Mouse (Mus musculus) CH12.LX (cell line): Measurements from ENCODE around the gene Fpr3. TPM values are rescaled to one million over a fixed set of nuclear protein-coding genes. Genes with fewer than 3 reads are reported as not detected.

Experiments
- DNase-seq: peaks from one replicate; pipeline ENCODE4 v3.0.0-alpha.2; 2013; ENCODE audit errors: extremely low read depth
- H3K27ac ChIP-seq: 2 replicates; pipeline ENCODE4 v1.5.1; 2012; ENCODE audit warnings: low read depth, mild to moderate bottlenecking, control low read depth, moderate library complexity; ENCODE audit not compliant: insufficient read depth
- H3K27me3 ChIP-seq: replicated peaks from 2 replicates; pipeline ENCODE3; 2012; ENCODE audit warnings: inconsistent platforms
- H3K36me3 ChIP-seq, 2 experiments: replicated peaks in 1 of 2; 2 replicates each; pipeline versions ENCODE3 to v1.6.1; 2012; ENCODE audit warnings: inconsistent platforms in 1 of 2, low read length in 1 of 2, mild to moderate bottlenecking in 1 of 2, mixed read lengths in 1 of 2, moderate library complexity in 1 of 2; ENCODE audit not compliant: control insufficient read depth in 1 of 2, insufficient read depth in 1 of 2
- H3K4me1 ChIP-seq, 2 experiments: 2 replicates each; pipeline ENCODE4 v1.6.1; 2012; ENCODE audit warnings: inconsistent platforms in 1 of 2, moderate library complexity in 1 of 2; ENCODE audit not compliant: insufficient read depth in 2 of 2, control insufficient read depth in 1 of 2
- H3K4me2 ChIP-seq: 2 replicates; pipeline ENCODE4 v1.6.1; 2012; ENCODE audit warnings: low read depth, mild to moderate bottlenecking, control low read depth; ENCODE audit not compliant: poor library complexity, insufficient read depth, severe bottlenecking
- H3K4me3 ChIP-seq, 3 experiments: fragments of 150-350 bp in 1 of 3; sonication (generic) in 1 of 3; replicated peaks in 1 of 3; 2 replicates each; pipeline versions ENCODE3 to v1.5.1; 2011 to 2012; ENCODE audit warnings: low read depth in 2 of 3, low read length in 2 of 3, mild to moderate bottlenecking in 2 of 3, moderate library complexity in 2 of 3, control low read depth in 1 of 3, improper control_type of control experiment in 1 of 3, inconsistent platforms in 1 of 3, mixed read lengths in 1 of 3; ENCODE audit not compliant: poor library complexity in 1 of 3
- H3K79me2 ChIP-seq: replicated peaks from 2 replicates; pipeline ENCODE4 v1.6.1; 2012; ENCODE audit warnings: mild to moderate bottlenecking, moderate library complexity; ENCODE audit not compliant: control insufficient read depth, poor library complexity, insufficient read depth, severe bottlenecking; ENCODE audit errors: extremely low read depth
- H3K9ac ChIP-seq: 2 replicates; pipeline ENCODE4 v1.6.1; 2012; ENCODE audit warnings: low read depth, mild to moderate bottlenecking, control low read depth, moderate library complexity; ENCODE audit not compliant: insufficient read depth
- H3K9me3 ChIP-seq: replicated peaks from 2 replicates; pipeline ENCODE3; 2012; ENCODE audit warnings: low read length, inconsistent platforms, mixed read lengths
- BHLHE40 ChIP-seq: IDR thresholded peaks from 2 replicates; pipeline ENCODE4 v1.6.1; 2011; ENCODE audit warnings: mild to moderate bottlenecking, low read depth, low read length, improper control_type of control experiment
- CHD1 ChIP-seq: IDR thresholded peaks from 2 replicates; pipeline ENCODE4 v1.6.1; 2012; ENCODE audit warnings: low read depth, low read length, improper control_type of control experiment, inconsistent platforms
- CHD2 ChIP-seq: IDR thresholded peaks from 2 replicates; pipeline ENCODE4 v1.6.1; 2011; ENCODE audit warnings: low read length, improper control_type of control experiment
- ELF1 ChIP-seq: IDR thresholded peaks from 2 replicates; pipeline ENCODE4 v1.6.1; 2014; ENCODE audit warnings: low read depth, mild to moderate bottlenecking, inconsistent platforms, low read length, improper control_type of control experiment
- EP300 ChIP-seq: IDR thresholded peaks from 2 replicates; pipeline ENCODE4 v1.6.1; 2011; ENCODE audit warnings: low read length, improper control_type of control experiment
- ETS1 ChIP-seq: conservative IDR thresholded peaks from 2 replicates; pipeline ENCODE4 v1.6.1; 2012; ENCODE audit warnings: low read depth, mild to moderate bottlenecking, inconsistent platforms, low read length, improper control_type of control experiment, moderate library complexity
- GABPA ChIP-seq: IDR thresholded peaks from 2 replicates; pipeline ENCODE4 v1.6.1; 2012; ENCODE audit warnings: low read depth, low read length, improper control_type of control experiment, inconsistent platforms; ENCODE audit not compliant: insufficient replicate concordance
- HCFC1 ChIP-seq: IDR thresholded peaks from 2 replicates; pipeline ENCODE4 v1.6.1; 2012; ENCODE audit warnings: low read depth, mild to moderate bottlenecking, inconsistent platforms, low read length, improper control_type of control experiment
- IRF4 ChIP-seq: IDR thresholded peaks from 2 replicates; pipeline ENCODE4 v1.6.1; 2014; ENCODE audit warnings: low read depth, mild to moderate bottlenecking, inconsistent platforms, low read length, improper control_type of control experiment
- JUN ChIP-seq: IDR thresholded peaks from 2 replicates; pipeline ENCODE4 v1.6.1; 2011; ENCODE audit warnings: low read depth, mild to moderate bottlenecking, low read length, improper control_type of control experiment, moderate library complexity; ENCODE audit not compliant: insufficient read depth
- JUND ChIP-seq: conservative IDR thresholded peaks from 2 replicates; pipeline ENCODE4 v1.6.1; 2011; ENCODE audit warnings: low read depth, low read length, improper control_type of control experiment
- KAT2A ChIP-seq: IDR thresholded peaks from 2 replicates; pipeline ENCODE4 v1.6.1; 2012; ENCODE audit warnings: low read length, improper control_type of control experiment, inconsistent platforms; ENCODE audit not compliant: insufficient replicate concordance
- MEF2A ChIP-seq: IDR thresholded peaks from 2 replicates; pipeline ENCODE4 v1.6.1; 2014; ENCODE audit warnings: low read depth, mild to moderate bottlenecking, inconsistent platforms, low read length, improper control_type of control experiment, borderline replicate concordance
- MXI1 ChIP-seq: IDR thresholded peaks from 2 replicates; pipeline ENCODE4 v1.6.1; 2011; ENCODE audit warnings: mild to moderate bottlenecking, low read depth, low read length, improper control_type of control experiment
- MYC ChIP-seq: IDR thresholded peaks from 2 replicates; pipeline ENCODE4 v1.6.1; 2011; ENCODE audit warnings: low read depth, mild to moderate bottlenecking, improper control_type of control experiment, low read length
- PAX5 ChIP-seq: IDR thresholded peaks from 2 replicates; pipeline ENCODE4 v1.6.1; 2012; ENCODE audit warnings: low read length, inconsistent platforms, mixed read lengths
- POLR2A ChIP-seq: IDR thresholded peaks from 2 replicates; pipeline ENCODE4 v1.6.1; 2011; ENCODE audit warnings: low read depth, mild to moderate bottlenecking, improper control_type of control experiment, low read length
- POLR2AphosphoS2 ChIP-seq: IDR thresholded peaks from 2 replicates; pipeline ENCODE4 v1.6.1; 2011; ENCODE audit warnings: low read depth, low read length, improper control_type of control experiment
- RCOR1 ChIP-seq: conservative IDR thresholded peaks from 2 replicates; pipeline ENCODE4 v1.6.1; 2012; ENCODE audit warnings: low read depth, mild to moderate bottlenecking, inconsistent platforms, low read length, improper control_type of control experiment
- SMC3 ChIP-seq: IDR thresholded peaks from 2 replicates; pipeline ENCODE4 v1.6.1; 2011; ENCODE audit warnings: low read depth, low read length, improper control_type of control experiment
- TBP ChIP-seq: conservative IDR thresholded peaks from 2 replicates; pipeline ENCODE4 v1.6.1; 2011; ENCODE audit warnings: low read depth, low read length, improper control_type of control experiment
- USF1 ChIP-seq: IDR thresholded peaks from 2 replicates; pipeline ENCODE4 v1.6.1; 2014; ENCODE audit warnings: low read depth, mild to moderate bottlenecking, inconsistent platforms, low read length, improper control_type of control experiment
- USF2 ChIP-seq: conservative IDR thresholded peaks from 2 replicates; pipeline ENCODE4 v1.6.1; 2011; ENCODE audit warnings: low read depth, low read length, improper control_type of control experiment
- ZC3H11A ChIP-seq: IDR thresholded peaks from 2 replicates; pipeline ENCODE4 v1.6.1; 2012; ENCODE audit warnings: low read depth, mild to moderate bottlenecking, inconsistent platforms, low read length, improper control_type of control experiment
- ZNF384 ChIP-seq: IDR thresholded peaks from 2 replicates; pipeline ENCODE4 v1.6.1; 2012; ENCODE audit warnings: low read depth, low read length, improper control_type of control experiment, inconsistent platforms
- dilution Hi-C: fragments of 300-500 bp; cut with MboI; formaldehyde crosslinking; loops from 2 replicates; pipeline ENCODE4 v1.14.3; 2020; ENCODE audit warnings: low sequenced_read_pairs; ENCODE audit not compliant: extremely low pct_unique_long_range_greater_than_20kb, extremely low pct_ligation_motif_present
- in situ Hi-C: fragments of 300-500 bp; cut with MboI; formaldehyde crosslinking; loops from 3 replicates; pipeline ENCODE4 v1.14.3; 2019; ENCODE audit warnings: low sequenced_read_pairs, low pct_ligation_motif_present, low pct_unique_long_range_greater_than_20kb, mixed read lengths
- polyA plus RNA-seq: library from polyadenylated mRNA; unstranded; fragments of >175 nt; gene quantifications from 2 replicates; pipeline ENCODE4 v1.2.1, GENCODE M21; 2012; ENCODE audit warnings: low read depth; ENCODE audit not compliant: insufficient read length
- total RNA-seq, 2 experiments: library from RNA; depleted of rRNA; stranded (reverse); fragments of 300-350 nt in 1 of 2; fragments of >200 nt in 1 of 2; gene quantifications; 2 replicates each; pipeline ENCODE4 v1.2.3; 2012 to 2014

Fpr3 gene
- total and polyA plus RNA-seq, 3 experiments = not detected

GRCm38 (mm10) chr17:17848988-17849387 lies 38.7 kb upstream of the Fpr3 start:
- in situ Hi-C loops = loop anchor here (10.0 kb wide), 1 partner anchor 84 kb away; no protein-coding TSS in a partner anchor
- Histone ChIP-seq H3K27ac (no peak overlapping the region), H3K36me3 (no peaks in the 10 kb centered on the region), H3K9me3 (no peaks in the 10 kb centered on the region), H3K4me2 (no peak overlapping the region), H3K9ac (no peak overlapping the region), H3K4me3 (no peak overlapping the region), H3K4me1 (peaks cover 0 to 6% of the 10 kb centered on the region in 2 experiments; a peak in 2 of 4 replicates), H3K27me3 (no peaks in the 10 kb centered on the region), H3K79me2 (no peaks in the 10 kb centered on the region)
- no peak for TF ChIP-seq ELF1
- TF ChIP-seq SMC3 = no peak
- no peak for TF ChIP-seq POLR2AphosphoS2
- no peak for TF ChIP-seq EP300
- no peak for TF ChIP-seq ETS1
- no peak for TF ChIP-seq CHD2
- TF ChIP-seq ZC3H11A = no peak
- TF ChIP-seq RCOR1 = no peak
- no peak for TF ChIP-seq CHD1
- no peak for TF ChIP-seq KAT2A
- no peak for TF ChIP-seq PAX5
- no peak for TF ChIP-seq USF1
- no peak for TF ChIP-seq JUN
- no peak for TF ChIP-seq JUND
- TF ChIP-seq MYC = no peak
- TF ChIP-seq MEF2A = no peak
- DNase-seq = no peak
- dilution Hi-C loops = no loop called here

GRCm38 (mm10) chr17:17849906-17850712 lies 37.5 kb upstream of the Fpr3 start:
- dilution Hi-C loops = no loop called here
- Histone ChIP-seq H3K4me1 (peaks cover 0 to 6% of the 10 kb centered on the region in 2 experiments; a peak in 2 of 4 replicates), H3K9me3 (no peaks in the 10 kb centered on the region), H3K36me3 (no peaks in the 10 kb centered on the region), H3K79me2 (no peaks in the 10 kb centered on the region), H3K27me3 (no peaks in the 10 kb centered on the region), H3K4me3 (no peak overlapping the region), H3K9ac (no peak overlapping the region), H3K4me2 (no peak overlapping the region), H3K27ac (no peak overlapping the region)
- in situ Hi-C loops = loop anchor here (10.0 kb wide), 1 partner anchor 85 kb away; no protein-coding TSS in a partner anchor
- DNase-seq = no peak
- TF ChIP-seq BHLHE40 = no peak
- no peak for TF ChIP-seq TBP
- no peak for TF ChIP-seq ZNF384
- TF ChIP-seq PAX5 = no peak
- TF ChIP-seq ZC3H11A = no peak
- no peak for TF ChIP-seq SMC3
- TF ChIP-seq IRF4 = no peak
- no peak for TF ChIP-seq ELF1
- TF ChIP-seq MXI1 = no peak
- no peak for TF ChIP-seq USF2
- TF ChIP-seq GABPA = no peak
- TF ChIP-seq HCFC1 = no peak
- no peak for TF ChIP-seq CHD2
- TF ChIP-seq POLR2A = no peak
- TF ChIP-seq, all 38 proteins: peak for 0
